Mouse (Mus musculus) liver, adult 2 months (tissue): Measurements from ENCODE around the gene Gm17334. TPM values are rescaled to one million over a fixed set of nuclear protein-coding genes. Genes with fewer than 3 reads are reported as not detected.

ENCODE experiments used
- DNase-seq: peaks from one replicate; pipeline ENCODE4 v3.0.0-alpha.2; 2011; ENCODE audit warnings: low read depth, low spot score; ENCODE audit errors: extremely low read depth
- H3K27ac ChIP-seq: fragments of 200-500 bp; replicated peaks from 2 replicates; pipeline ENCODE4 v1.5.1; 2012; ENCODE audit warnings: low read depth, mild to moderate bottlenecking, control low read depth, inconsistent platforms, low read length; ENCODE audit not compliant: insufficient read depth
- H3K27me3 ChIP-seq: fragments of 200-500 bp; 2 replicates; pipeline ENCODE4 v1.6.1; 2012; ENCODE audit warnings: mild to moderate bottlenecking, moderate library complexity, low read length, inconsistent platforms; ENCODE audit not compliant: control insufficient read depth, insufficient read depth
- H3K36me3 ChIP-seq: fragments of 200-500 bp; 2 replicates; pipeline ENCODE4 v1.6.1; 2012; ENCODE audit warnings: low read length, inconsistent platforms; ENCODE audit not compliant: control insufficient read depth, insufficient read depth
- H3K4me1 ChIP-seq: fragments of 200-500 bp; 2 replicates; pipeline ENCODE4 v1.6.1; 2011; ENCODE audit warnings: low read length; ENCODE audit not compliant: control insufficient read depth, insufficient read depth
- H3K4me3 ChIP-seq: fragments of 200-500 bp; 2 replicates; pipeline ENCODE4 v1.5.1; 2011; ENCODE audit warnings: low read depth, mild to moderate bottlenecking, control low read depth, low read length, moderate library complexity; ENCODE audit not compliant: insufficient read depth
- H3K79me2 ChIP-seq: fragments of 200-500 bp; 2 replicates; pipeline ENCODE4 v1.6.1; 2012; ENCODE audit warnings: inconsistent platforms, mild to moderate bottlenecking, low read length, moderate library complexity; ENCODE audit not compliant: control insufficient read depth, insufficient read depth
- H3K9ac ChIP-seq: fragments of 200-500 bp; 2 replicates; pipeline ENCODE4 v1.6.1; 2012; ENCODE audit warnings: low read depth, mild to moderate bottlenecking, control low read depth, inconsistent platforms, low read length
- CTCF ChIP-seq: fragments of 200-500 bp; IDR thresholded peaks from 2 replicates; pipeline ENCODE4 v1.5.1; 2011; ENCODE audit warnings: low read depth, low read length, control low read depth
- POLR2A ChIP-seq: fragments of 200-500 bp; IDR thresholded peaks from 2 replicates; pipeline ENCODE4 v1.6.1; 2011; ENCODE audit warnings: low read length, control low read depth; ENCODE audit not compliant: insufficient read depth; ENCODE audit errors: extremely low read depth
- WGBS: fragments of 180-500 bp; shearing (Covaris S2); methylation state at CpG from one replicate; pipeline ENCODE4 v1.1.7; 2018; 5-methylcytosine and 5-hydroxymethylcytosine counted together
- polyA plus RNA-seq: library from polyadenylated mRNA; depleted of rRNA; stranded (reverse); fragments of >200 nt; gene quantifications from 2 replicates; pipeline ENCODE4 v1.2.3, GENCODE M21; 2012; rRNA removed
- total RNA-seq: library from RNA; depleted of rRNA; stranded (reverse); fragments of >200 nt; gene quantifications from 2 replicates; pipeline ENCODE4 v1.2.3, GENCODE M21; 2014; rRNA removed

Gm17334 gene
- total and polyA plus RNA-seq, 2 experiments = 0.16 TPM; not detected in 1

DNA sequence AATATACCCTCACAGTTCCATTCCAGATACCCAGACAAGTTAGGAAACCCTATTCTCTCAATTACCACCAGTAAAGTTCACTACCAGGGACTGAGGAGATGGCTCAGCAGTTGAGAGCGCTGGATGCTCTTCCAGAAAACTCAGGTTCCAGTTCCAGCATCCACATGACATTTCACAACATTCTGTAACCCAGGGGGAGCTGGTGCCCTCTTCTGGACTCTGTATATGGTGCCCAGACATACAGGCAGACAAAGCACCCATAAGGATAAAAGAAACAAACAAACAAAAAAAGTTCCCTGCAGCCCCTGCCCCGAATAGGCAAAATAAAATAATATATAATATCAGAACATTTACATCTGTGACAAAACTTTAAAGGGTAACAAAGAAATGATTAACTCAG is 38.6 kb downstream of the Gm17334 start:
- Histone ChIP-seq H3K4me1 (no peaks in the 10 kb centered on the region), H3K27me3 (no peaks in the 10 kb centered on the region), H3K79me2 (no peaks in the 10 kb centered on the region), H3K27ac (no peak overlapping the region), H3K36me3 (no peaks in the 10 kb centered on the region), H3K4me3 (no peak overlapping the region), H3K9ac (no peak overlapping the region)
- TF ChIP-seq CTCF (no peak), POLR2A (no peak)
- 66% methylated on average over 2 of the region's 2 CpGs for WGBS
- no peak for DNase-seq

DNA sequence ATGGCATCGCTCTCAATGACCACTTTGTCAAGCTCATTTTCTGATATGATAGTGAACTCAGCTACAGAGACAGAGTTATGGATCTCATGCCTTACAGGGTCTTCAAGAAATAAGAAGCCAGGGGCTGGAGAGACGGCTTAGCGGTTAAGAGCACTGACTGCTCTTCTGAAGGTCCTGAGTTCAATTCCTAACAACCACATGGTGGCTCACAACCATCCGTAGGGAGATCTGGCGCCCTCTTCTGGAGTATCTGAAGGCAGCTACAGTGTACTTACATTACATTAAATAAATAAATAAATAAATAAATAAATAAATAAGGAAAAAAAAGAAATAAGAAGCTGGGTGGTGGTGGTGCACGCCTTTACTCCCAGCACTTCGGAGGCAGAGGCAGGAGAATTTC is 39.2 kb downstream of the Gm17334 start:
- TF ChIP-seq POLR2A (no peak), CTCF (no peak; the same call in 1 of the 2 replicates)
- Histone ChIP-seq H3K27ac (no peak overlapping the region), H3K27me3 (no peaks in the 10 kb centered on the region), H3K4me3 (no peak overlapping the region), H3K79me2 (no peaks in the 10 kb centered on the region), H3K36me3 (no peaks in the 10 kb centered on the region), H3K9ac (no peak overlapping the region), H3K4me1 (no peaks in the 10 kb centered on the region)
- DNase-seq = peak; percentile 21
- 90% methylated on average over 7 of the region's 7 CpGs for WGBS

DNA sequence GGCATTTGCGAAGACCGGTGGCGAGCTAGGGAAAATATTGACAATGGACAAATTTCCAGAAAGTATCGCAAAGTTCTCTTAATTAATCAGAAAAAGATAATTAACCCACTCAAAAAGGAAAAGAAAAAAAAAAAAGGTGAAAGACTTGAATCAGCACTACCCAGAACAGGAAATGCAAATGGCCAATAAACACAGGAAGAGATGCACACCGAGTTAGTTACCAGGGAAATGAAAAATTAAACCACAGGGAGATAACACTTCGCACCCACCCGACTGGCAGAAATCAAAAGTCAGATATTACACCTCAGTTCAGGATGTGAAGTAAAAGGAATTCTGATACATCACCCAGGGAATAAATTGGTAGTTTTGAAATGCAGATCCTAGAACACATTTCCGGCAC is 40.7 kb downstream of the Gm17334 start:
- no peak overlapping the region for H3K27ac ChIP-seq
- WGBS = 86% methylated on average over 8 of the region's 8 CpGs
- TF ChIP-seq CTCF = no peak
- no peak for TF ChIP-seq POLR2A
- no peaks in the 10 kb centered on the region for H3K36me3 ChIP-seq
- H3K79me2 ChIP-seq = no peaks in the 10 kb centered on the region
- H3K27me3 ChIP-seq = no peaks in the 10 kb centered on the region
- H3K9ac ChIP-seq = no peak overlapping the region
- no peak overlapping the region for H3K4me3 ChIP-seq
- no peak for DNase-seq
- H3K4me1 ChIP-seq = no peaks in the 10 kb centered on the region

DNA sequence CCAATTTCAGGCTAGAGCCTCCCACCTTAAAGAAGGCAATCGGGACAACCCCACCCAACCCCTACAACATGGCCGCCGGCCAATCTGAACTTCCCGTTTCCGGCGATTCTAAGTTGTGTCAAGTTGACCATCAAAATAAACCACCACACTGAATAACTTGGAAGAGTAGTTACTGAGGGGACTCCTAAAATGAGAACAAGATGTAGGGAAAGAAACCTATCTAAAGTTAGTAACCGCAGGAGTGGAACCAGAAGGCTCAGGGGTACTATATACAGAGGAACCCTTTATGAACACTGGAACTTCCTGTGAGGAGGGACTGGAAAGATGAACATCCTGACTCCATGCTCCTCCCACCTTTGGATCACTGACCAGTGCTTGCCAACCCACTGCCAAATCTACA is 41.5 kb downstream of the Gm17334 start:
- DNase-seq = no peak
- no peak overlapping the region for H3K9ac ChIP-seq
- H3K36me3 ChIP-seq = no peaks in the 10 kb centered on the region
- H3K27ac ChIP-seq = no peak overlapping the region
- no peak for TF ChIP-seq CTCF
- TF ChIP-seq POLR2A = no peak
- H3K4me3 ChIP-seq = no peak overlapping the region
- H3K27me3 ChIP-seq = no peaks in the 10 kb centered on the region
- no peaks in the 10 kb centered on the region for H3K4me1 ChIP-seq
- WGBS = 92% methylated on average over 7 of the region's 7 CpGs
- H3K79me2 ChIP-seq = no peaks in the 10 kb centered on the region

Other genes with a start within 250 kb of the Gm17334 start
- 2.2 and 2.7 TPM in 2 replicates for gene Kif3a, start 205.8 kb downstream of the Gm17334 start, total RNA-seq
- 0.98 and 1.2 TPM in 2 replicates for gene Kif3a, start 205.8 kb downstream of the Gm17334 start, polyA plus RNA-seq
- not detected in 2 replicates for gene Il4, start 154.5 kb downstream of the Gm17334 start, total RNA-seq
- gene Il4, start 154.5 kb downstream of the Gm17334 start, polyA plus RNA-seq = 0.17 TPM in 1 of 2 replicates, not detected in the other
- gene Il13, start 138.5 kb downstream of the Gm17334 start, total RNA-seq = not detected in 2 replicates
- gene Il13, start 138.5 kb downstream of the Gm17334 start, polyA plus RNA-seq = not detected in 2 replicates
- gene Rad50, start 65.9 kb downstream of the Gm17334 start, total RNA-seq = 4.9 and 5.4 TPM in 2 replicates
- 1.2 and 1.7 TPM in 2 replicates for gene Rad50, start 65.9 kb downstream of the Gm17334 start, polyA plus RNA-seq
- gene Il5, start 52.4 kb downstream of the Gm17334 start, total RNA-seq = 0.09 TPM in 1 of 2 replicates, not detected in the other
- not detected in 2 replicates for gene Il5, start 52.4 kb downstream of the Gm17334 start, polyA plus RNA-seq
- 37.5 and 44.2 TPM in 2 replicates for gene Irf1, start 3.2 kb downstream of the Gm17334 start, total RNA-seq
- 27.9 and 43.0 TPM in 2 replicates for gene Irf1, start 3.2 kb downstream of the Gm17334 start, polyA plus RNA-seq
- gene Gm12216, start 86.1 kb upstream of the Gm17334 start, total RNA-seq = 2.2 and 3.2 TPM in 2 replicates
- 2.4 and 2.7 TPM in 2 replicates for gene Gm12216, start 86.1 kb upstream of the Gm17334 start, polyA plus RNA-seq
- 19.7 and 20.8 TPM in 2 replicates for gene Slc22a5, start 118.5 kb upstream of the Gm17334 start, total RNA-seq
- gene Slc22a5, start 118.5 kb upstream of the Gm17334 start, polyA plus RNA-seq = 14.7 and 17.0 TPM in 2 replicates
- gene Slc22a21, start 207.1 kb upstream of the Gm17334 start, total RNA-seq = 0.55 and 0.87 TPM in 2 replicates
- 0.34 and 0.35 TPM in 2 replicates for gene Slc22a21, start 207.1 kb upstream of the Gm17334 start, polyA plus RNA-seq